Mouse (Mus musculus): Measurements from ENCODE around the gene Prkar1b. TPM values are rescaled to one million over a fixed set of nuclear protein-coding genes. Genes with fewer than 3 reads are reported as not detected.

Gene Prkar1b
- polyA plus RNA-seq, 1 experiment from 2014 or later: 9.4 TPM

- H3K4me1 ChIP-seq: peaks cover 15% of the 10 kb centered on the region
- 69% methylated on average over 10 of the region's 10 CpGs for WGBS
- no peak overlapping the region for H3K4me2 ChIP-seq
- H3K27me3 ChIP-seq (replicated peaks): no peaks in the 10 kb centered on the region; the same call in 1 of the 2 replicates
- no peak overlapping the region for H3K27ac ChIP-seq (replicated peaks)
- H3K36me3 ChIP-seq: no peaks in the 10 kb centered on the region
- no peak overlapping the region for H3K4me3 ChIP-seq
- no peak overlapping the region for H3K9ac ChIP-seq
- no peaks in the 10 kb centered on the region for H3K9me3 ChIP-seq
- ATAC-seq (ENCODE audit: extremely low read depth, insufficient number of reproducible peaks, low FRiP score, low TSS enrichment): no peak
Measured at GRCm38 (mm10) chr5:139053176-139053575, 96.6 kb downstream of the Prkar1b start.

GRCm38 (mm10) chr5:139051276-139051675 is 98.5 kb downstream of the Prkar1b start:
- Histone ChIP-seq H3K36me3 (no peaks in the 10 kb centered on the region), H3K27me3 (replicated peaks) (no peaks in the 10 kb centered on the region; the same call in 1 of the 2 replicates), H3K27ac (replicated peaks) (no peak overlapping the region), H3K9ac (no peak overlapping the region), H3K4me3 (no peak overlapping the region), H3K4me2 (no peak overlapping the region), H3K4me1 (peaks cover 8% of the 10 kb centered on the region), H3K9me3 (no peaks in the 10 kb centered on the region)
- ATAC-seq (ENCODE audit: extremely low read depth, insufficient number of reproducible peaks, low FRiP score, low TSS enrichment): no peak
- WGBS: 89% methylated on average over 18 of the region's 18 CpGs

- 60% methylated on average over 7 of the region's 7 CpGs for WGBS
- no peak overlapping the region for H3K9ac ChIP-seq
- no peaks in the 10 kb centered on the region for H3K9me3 ChIP-seq
- H3K4me2 ChIP-seq: no peak overlapping the region
- no peak for ATAC-seq (ENCODE audit: extremely low read depth, insufficient number of reproducible peaks, low FRiP score, low TSS enrichment)
- H3K27ac ChIP-seq (replicated peaks): no peak overlapping the region
- no peaks in the 10 kb centered on the region for H3K36me3 ChIP-seq
- no peak overlapping the region for H3K4me3 ChIP-seq
- H3K4me1 ChIP-seq: peaks cover 7% of the 10 kb centered on the region; the same call in 1 of the 2 replicates
- H3K27me3 ChIP-seq (replicated peaks): no peaks in the 10 kb centered on the region; the same call in 1 of the 2 replicates
Measured at GRCm38 (mm10) chr5:139049367-139049766, 100.4 kb downstream of the Prkar1b start.

GRCm38 (mm10) chr5:139047171-139047570 is 102.6 kb downstream of the Prkar1b start:
- no peak for ATAC-seq (ENCODE audit: extremely low read depth, insufficient number of reproducible peaks, low FRiP score, low TSS enrichment)
- no peak overlapping the region for H3K4me3 ChIP-seq
- no peak overlapping the region for H3K4me2 ChIP-seq
- H3K9me3 ChIP-seq: no peaks in the 10 kb centered on the region
- H3K27me3 ChIP-seq (replicated peaks): no peaks in the 10 kb centered on the region; the same call in 1 of the 2 replicates
- no peaks in the 10 kb centered on the region for H3K36me3 ChIP-seq
- WGBS: 59% methylated on average over 2 of the region's 2 CpGs
- H3K27ac ChIP-seq (replicated peaks): no peak overlapping the region
- peaks cover 21% of the 10 kb centered on the region for H3K4me1 ChIP-seq
- H3K9ac ChIP-seq: no peak overlapping the region

- no peaks in the 10 kb centered on the region for H3K36me3 ChIP-seq
- no peaks in the 10 kb centered on the region; the same call in 1 of the 2 replicates for H3K27me3 ChIP-seq (replicated peaks)
- 48% methylated on average over 5 of the region's 5 CpGs for WGBS
- no peak overlapping the region for H3K9ac ChIP-seq
- no peaks in the 10 kb centered on the region for H3K9me3 ChIP-seq
- H3K4me2 ChIP-seq: no peak overlapping the region
- no peak overlapping the region for H3K4me3 ChIP-seq
- H3K4me1 ChIP-seq: peaks cover 21% of the 10 kb centered on the region
- H3K27ac ChIP-seq (replicated peaks): no peak overlapping the region
- ATAC-seq (ENCODE audit: extremely low read depth, insufficient number of reproducible peaks, low FRiP score, low TSS enrichment): no peak
Measured at GRCm38 (mm10) chr5:139046636-139047035, 103.2 kb downstream of the Prkar1b start.

GRCm38 (mm10) chr5:139043546-139043945 is 106.3 kb downstream of the Prkar1b start:
- no peak for ATAC-seq (ENCODE audit: extremely low read depth, insufficient number of reproducible peaks, low FRiP score, low TSS enrichment)
- H3K36me3 ChIP-seq: no peaks in the 10 kb centered on the region
- H3K4me1 ChIP-seq: peaks cover 21% of the 10 kb centered on the region
- H3K27ac ChIP-seq (replicated peaks): 0 out of 2 replicates have a peak overlapping the region, but pooled peaks have one; percentile 1
- H3K4me2 ChIP-seq: no peak overlapping the region
- no peaks in the 10 kb centered on the region; the same call in 1 of the 2 replicates for H3K27me3 ChIP-seq (replicated peaks)
- no peak overlapping the region for H3K4me3 ChIP-seq
- 34% methylated on average over 4 of the region's 4 CpGs for WGBS
- no peak overlapping the region for H3K9ac ChIP-seq
- no peaks in the 10 kb centered on the region for H3K9me3 ChIP-seq

- H3K4me1 ChIP-seq: peaks cover 21% of the 10 kb centered on the region
- no peak for ATAC-seq (ENCODE audit: extremely low read depth, insufficient number of reproducible peaks, low FRiP score, low TSS enrichment)
- H3K27me3 ChIP-seq (replicated peaks): no peaks in the 10 kb centered on the region
- no peak overlapping the region for H3K9ac ChIP-seq
- no peak overlapping the region for H3K27ac ChIP-seq (replicated peaks)
- H3K4me2 ChIP-seq: no peak overlapping the region
- H3K36me3 ChIP-seq: no peaks in the 10 kb centered on the region
- no peak overlapping the region for H3K4me3 ChIP-seq
- no peaks in the 10 kb centered on the region for H3K9me3 ChIP-seq
- WGBS: 71% methylated on average over 12 of the region's 12 CpGs
Measured at GRCm38 (mm10) chr5:139042299-139042698, 107.5 kb downstream of the Prkar1b start.

- no peaks in the 10 kb centered on the region for H3K27me3 ChIP-seq (replicated peaks)
- peak overlapping the region; percentile 12; the same call in 1 of the 2 replicates for H3K9ac ChIP-seq
- peaks cover 21% of the 10 kb centered on the region for H3K4me1 ChIP-seq
- no peak for ATAC-seq (ENCODE audit: extremely low read depth, insufficient number of reproducible peaks, low FRiP score, low TSS enrichment)
- H3K4me3 ChIP-seq: no peak overlapping the region
- no peaks in the 10 kb centered on the region for H3K36me3 ChIP-seq
- no peak overlapping the region for H3K27ac ChIP-seq (replicated peaks)
- no peaks in the 10 kb centered on the region for H3K9me3 ChIP-seq
- 46% methylated on average over 2 of the region's 2 CpGs for WGBS
- no peak overlapping the region for H3K4me2 ChIP-seq
Measured at GRCm38 (mm10) chr5:139035171-139035570, 114.6 kb downstream of the Prkar1b start.

- H3K4me2 ChIP-seq: no peak overlapping the region
- no peaks in the 10 kb centered on the region for H3K36me3 ChIP-seq
- H3K9ac ChIP-seq: no peak overlapping the region
- H3K9me3 ChIP-seq: no peaks in the 10 kb centered on the region
- H3K27ac ChIP-seq (replicated peaks): no peak overlapping the region
- no peak for ATAC-seq (ENCODE audit: extremely low read depth, insufficient number of reproducible peaks, low FRiP score, low TSS enrichment)
- no peak overlapping the region for H3K4me3 ChIP-seq
- WGBS: 53% methylated on average over 6 of the region's 6 CpGs
- H3K4me1 ChIP-seq: peaks cover 21% of the 10 kb centered on the region
- H3K27me3 ChIP-seq (replicated peaks): no peaks in the 10 kb centered on the region
Measured at GRCm38 (mm10) chr5:139034746-139035145, 115.1 kb downstream of the Prkar1b start.

GRCm38 (mm10) chr5:139033406-139034317 is 116.1 kb downstream of the Prkar1b start:
- WGBS: 45% methylated on average over 14 of the region's 14 CpGs
- H3K27ac ChIP-seq (replicated peaks): no peak overlapping the region
- no peak overlapping the region for H3K4me2 ChIP-seq
- H3K27me3 ChIP-seq (replicated peaks): no peaks in the 10 kb centered on the region
- H3K9me3 ChIP-seq: no peaks in the 10 kb centered on the region
- H3K4me1 ChIP-seq: peaks cover 21% of the 10 kb centered on the region
- no peaks in the 10 kb centered on the region for H3K36me3 ChIP-seq
- peak overlapping the region; percentile 37; the same call in 1 of the 2 replicates for H3K9ac ChIP-seq
- H3K4me3 ChIP-seq: no peak overlapping the region
- no peak for ATAC-seq (ENCODE audit: extremely low read depth, insufficient number of reproducible peaks, low FRiP score, low TSS enrichment)

- 63% methylated on average over 15 of the region's 15 CpGs for WGBS
- H3K4me2 ChIP-seq: no peak overlapping the region
- no peak for ATAC-seq (ENCODE audit: extremely low read depth, insufficient number of reproducible peaks, low FRiP score, low TSS enrichment)
Measured at GRCm38 (mm10) chr5:139027603-139028002, 122.2 kb downstream of the Prkar1b start.

More at GRCm38 (mm10) chr5:139027603-139028002, 122.2 kb downstream of the Prkar1b start:
- Histone ChIP-seq H3K4me3 (no peak overlapping the region), H3K9me3 (no peaks in the 10 kb centered on the region), H3K9ac (no peak overlapping the region), H3K4me1 (peaks cover 8% of the 10 kb centered on the region), H3K27me3 (replicated peaks) (no peaks in the 10 kb centered on the region), H3K36me3 (no peaks in the 10 kb centered on the region), H3K27ac (replicated peaks) (no peak overlapping the region)

All from heart, embryonic 13.5 days (tissue).